Mouse (Mus musculus): ENCODE measurements around the gene Tnpo1.

GRCm38 (mm10) chr13:98922806-98923205 is 3.4 kb downstream of the Tnpo1 start:
- TF ChIP-seq CTCF (IDR thresholded peaks at IDR 0.05; ENCODE audit: low read depth, low read length) (no peak), POLR2A (IDR thresholded peaks at IDR 0.05; ENCODE audit: extremely low read depth, insufficient read depth, low read length) (no peak)

Data from liver, adult 2 months (tissue).